Mouse (Mus musculus) stomach, postnatal 0 days (tissue): ENCODE measurements at regions not wholly inside any gene's neighbourhood (a gene's known extent, or its start where the extent isn't known, plus 50 kb on each side); places are given as distances from the start of the nearest gene placed in this dataset.

Source experiments
- CTCF ChIP-seq: IDR thresholded peaks from 2 replicates; pipeline ENCODE4 v1.5.1; 2016; ENCODE audit warnings: antibody characterized with exemption, low read depth, mild to moderate bottlenecking, moderate library complexity
- EP300 ChIP-seq: optimal IDR thresholded peaks from 2 replicates; pipeline ENCODE3; 2016; ENCODE audit warnings: antibody characterized with exemption

DNA sequence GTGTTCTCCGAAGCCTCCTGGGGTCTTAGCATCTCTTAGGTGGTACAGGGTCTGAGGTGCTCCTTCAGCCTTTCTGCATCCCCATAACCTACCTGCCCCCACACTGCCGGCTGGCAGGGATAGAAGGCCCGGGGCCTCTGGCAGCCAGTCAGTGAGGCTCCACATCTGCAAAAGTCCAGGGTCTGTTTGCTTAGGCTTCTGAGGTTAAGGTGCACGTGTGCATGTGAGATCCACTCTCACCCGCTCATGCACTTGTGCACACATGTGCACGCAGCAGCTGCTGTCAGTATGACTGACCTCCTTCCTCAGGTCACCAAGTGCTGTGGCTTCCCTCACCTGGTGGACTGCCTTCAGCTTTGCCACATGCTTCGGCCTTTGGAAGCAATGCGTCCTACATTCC, 75.3 kb upstream of the Bod1 start:
- TF ChIP-seq CTCF (no peak), EP300 (no peak)
